Mouse (Mus musculus): ENCODE measurements around the gene Mast4.

DNA sequence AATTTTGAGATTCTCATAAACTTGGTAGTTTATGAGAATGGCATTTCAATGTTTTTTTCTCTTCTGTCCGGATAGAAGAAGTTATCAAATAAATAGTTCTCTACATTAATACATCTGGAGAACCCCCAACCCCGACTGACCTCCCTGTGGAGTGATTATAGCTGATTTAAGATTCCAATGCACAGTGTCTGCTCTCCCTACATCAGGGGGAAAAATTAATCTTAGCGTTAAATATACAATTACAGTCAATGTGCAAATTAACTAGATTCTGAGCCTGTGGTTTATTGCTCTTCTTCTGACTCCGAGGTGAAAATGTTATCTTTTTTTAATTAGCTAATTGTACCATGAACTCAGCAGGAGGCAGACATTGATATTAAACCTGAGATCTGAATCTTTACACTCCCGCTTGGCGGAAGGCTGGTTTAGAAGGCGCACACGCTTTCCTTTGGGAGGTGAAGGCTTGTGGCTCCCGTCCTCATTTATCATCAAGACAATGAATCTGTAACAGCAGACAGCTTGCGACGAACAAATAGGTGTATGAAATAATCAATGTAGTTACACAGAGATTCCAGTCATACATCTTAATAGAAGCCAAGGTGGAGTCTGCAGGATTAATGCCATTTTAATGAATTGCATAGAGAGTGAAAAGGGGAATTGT, 274.2 kb downstream of the Mast4 start:
- TF ChIP-seq CTCF (IDR thresholded peaks at IDR 0.05; ENCODE audit: low read depth, low read length): no peak
- no peak for TF ChIP-seq GATA1 (IDR thresholded peaks at IDR 0.05; ENCODE audit: borderline replicate concordance, low read length)

All from G1E (cell line).